Mouse (Mus musculus) liver, embryonic 16.5 days (tissue): ENCODE measurements at regions not wholly inside any gene's neighbourhood (a gene's known extent, or its start where the extent isn't known, plus 50 kb on each side); places are given as distances from the start of the nearest gene placed in this dataset.

Source experiments
- ATAC-seq: fragments of 200-750 bp; cut with Nextera tagmentation; 2 replicates; pipeline ENCODE4 v1.8.0; 2017; ENCODE audit warnings: low read depth, mild to moderate bottlenecking, moderate number of reproducible peaks, moderate library complexity
- H3K27ac ChIP-seq: fragments of 300-500 bp; sonication (generic); 2 replicates; pipeline ENCODE4 v1.5.1; 2014; ENCODE audit warnings: mild to moderate bottlenecking, low read length
- H3K27me3 ChIP-seq: fragments of 300-500 bp; sonication (generic); 2 replicates; pipeline ENCODE4 v1.6.1; 2014; ENCODE audit warnings: low read depth, low read length, mixed read lengths; ENCODE audit not compliant: control insufficient read depth, insufficient read depth
- H3K36me3 ChIP-seq: fragments of 300-500 bp; sonication (generic); 2 replicates; pipeline ENCODE4 v1.6.1; 2014; ENCODE audit warnings: mild to moderate bottlenecking; ENCODE audit not compliant: control insufficient read depth, insufficient read depth
- H3K4me1 ChIP-seq: fragments of 300-500 bp; sonication (generic); 2 replicates; pipeline ENCODE4 v1.6.1; 2014; ENCODE audit warnings: low read depth, low read length, mixed read lengths; ENCODE audit not compliant: control insufficient read depth
- H3K4me2 ChIP-seq: fragments of 300-500 bp; sonication (generic); 2 replicates; pipeline ENCODE4 v1.6.1; 2014; ENCODE audit warnings: low read depth, low read length, mixed read lengths
- H3K4me3 ChIP-seq: fragments of 300-500 bp; sonication (generic); 2 replicates; pipeline ENCODE4 v1.5.1; 2014; ENCODE audit warnings: low read depth, mild to moderate bottlenecking, low read length
- H3K9ac ChIP-seq: fragments of 300-500 bp; sonication (generic); 2 replicates; pipeline ENCODE4 v1.6.1; 2014; ENCODE audit warnings: low read depth, low read length
- H3K9me3 ChIP-seq: fragments of 300-500 bp; sonication (generic); replicated peaks from 2 replicates; pipeline ENCODE4 v1.6.1; 2016; ENCODE audit warnings: low read length; ENCODE audit not compliant: control insufficient read depth
- WGBS: fragments of 180-500 bp; shearing (Covaris S2); extraction: QIAGEN DNeasy Blood & Tissue Kit; methylation state at CpG from one replicate; pipeline ENCODE4 v1.1.7; 2014; ENCODE audit not compliant: insufficient replicate concordance; 5-methylcytosine and 5-hydroxymethylcytosine counted together

DNA sequence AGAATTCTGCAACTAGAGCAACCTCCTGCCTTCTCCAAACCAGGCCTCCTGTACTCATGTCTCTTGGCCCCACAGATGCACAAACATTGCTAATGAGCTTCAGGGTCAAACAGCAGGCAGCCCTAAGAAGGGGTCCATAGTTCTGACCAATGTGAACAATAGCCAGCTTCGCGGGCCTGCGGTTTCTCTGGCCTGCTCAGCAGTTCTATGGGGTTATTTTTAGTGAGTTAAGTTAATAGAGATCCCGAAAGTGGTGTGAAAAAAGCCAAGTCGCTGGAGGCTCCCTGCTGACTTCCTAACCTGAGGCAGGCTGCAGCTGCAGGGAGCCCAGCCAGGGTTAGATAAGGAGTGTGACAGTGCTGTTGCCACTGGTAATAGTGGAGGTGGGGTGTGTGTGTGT lies 106.6 kb downstream of the Pdcd6ip start:
- no peak for ATAC-seq
- no peaks in the 10 kb centered on the region for H3K4me1 ChIP-seq
- no peaks in the 10 kb centered on the region for H3K9me3 ChIP-seq

DNA sequence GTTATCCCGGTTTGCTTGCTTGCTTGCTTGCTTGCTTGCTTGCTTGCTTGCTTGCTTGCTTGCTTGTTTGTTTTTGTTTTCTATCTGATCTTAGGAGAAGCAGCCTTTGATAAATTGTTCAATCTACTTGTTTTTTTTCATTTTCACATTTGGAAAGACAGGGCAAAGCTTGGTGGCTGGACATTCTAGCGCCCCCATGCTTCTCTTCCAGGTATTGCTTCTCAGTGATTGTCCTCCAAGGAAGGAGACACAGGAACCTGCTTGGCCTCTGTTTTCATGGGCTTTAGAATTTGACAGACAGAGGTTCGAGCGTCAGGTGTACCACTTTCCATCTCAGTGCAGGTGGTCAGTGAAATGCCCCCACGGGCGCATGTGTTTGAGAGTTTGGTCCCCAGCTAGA lies 120.8 kb downstream of the Pdcd6ip start:
- Histone ChIP-seq H3K4me3 (no peak overlapping the region), H3K27ac (no peak overlapping the region), H3K27me3 (no peaks in the 10 kb centered on the region), H3K9ac (no peak overlapping the region), H3K36me3 (no peaks in the 10 kb centered on the region), H3K9me3 (no peaks in the 10 kb centered on the region), H3K4me1 (no peaks in the 10 kb centered on the region), H3K4me2 (no peak overlapping the region)
- no peak for ATAC-seq
- 46% methylated on average over 6 of the region's 6 CpGs for WGBS

More for the DNA sequence above, 106.6 kb downstream of the Pdcd6ip start:
- no peak overlapping the region for H3K4me2 ChIP-seq
- no peak overlapping the region for H3K4me3 ChIP-seq
- 16% methylated on average over 5 of the region's 5 CpGs for WGBS
- H3K27ac ChIP-seq = no peak overlapping the region
- no peaks in the 10 kb centered on the region for H3K36me3 ChIP-seq
- H3K9ac ChIP-seq = no peak overlapping the region
- H3K27me3 ChIP-seq = no peaks in the 10 kb centered on the region

DNA sequence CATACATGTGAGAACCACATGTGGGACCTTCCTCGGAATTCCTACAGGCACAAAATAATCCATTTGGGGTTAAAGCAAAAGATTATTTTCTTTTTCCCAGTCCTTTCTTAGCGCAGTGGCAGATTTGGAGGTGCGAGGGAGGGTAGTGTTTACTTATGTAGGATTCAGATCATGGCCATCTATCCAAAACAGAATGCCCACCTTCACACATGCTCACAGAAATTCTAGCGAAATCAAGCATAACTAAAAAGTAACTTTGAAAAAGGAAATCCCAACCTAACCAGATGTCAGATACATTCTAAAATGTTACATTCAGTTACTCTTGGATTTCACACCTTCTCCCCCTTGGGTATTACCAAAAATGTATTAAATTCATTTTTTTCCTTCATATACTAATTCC lies 121.6 kb downstream of the Pdcd6ip start:
- ATAC-seq = no peak
- Histone ChIP-seq H3K4me2 (no peak overlapping the region), H3K27me3 (no peaks in the 10 kb centered on the region), H3K9ac (no peak overlapping the region), H3K9me3 (no peaks in the 10 kb centered on the region), H3K36me3 (no peaks in the 10 kb centered on the region), H3K4me1 (no peaks in the 10 kb centered on the region), H3K4me3 (no peak overlapping the region), H3K27ac (no peak overlapping the region)
- WGBS = 68% methylated on average over 4 of the region's 4 CpGs

DNA sequence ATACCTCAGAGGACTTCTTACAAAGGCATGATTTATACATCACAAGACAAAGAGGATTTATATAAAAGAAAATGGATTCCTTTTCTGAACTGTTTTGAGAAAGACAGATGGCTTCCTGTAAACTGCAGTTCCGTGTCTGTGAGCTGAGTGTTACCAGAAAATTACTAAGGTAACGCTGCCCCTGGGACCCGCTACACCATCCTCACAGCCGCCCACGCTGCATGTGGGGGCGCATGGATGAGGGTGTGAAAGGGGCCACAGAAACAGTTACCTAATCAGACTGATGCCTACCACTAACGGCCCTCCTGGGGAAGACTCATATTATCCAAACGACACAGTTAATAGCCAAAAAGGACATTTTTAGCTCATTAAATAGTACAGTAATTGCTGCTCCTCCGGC lies 129.8 kb downstream of the Pdcd6ip start:
- Histone ChIP-seq H3K4me2 (no peak overlapping the region), H3K4me3 (no peak overlapping the region), H3K27me3 (no peaks in the 10 kb centered on the region), H3K4me1 (no peaks in the 10 kb centered on the region), H3K27ac (no peak overlapping the region), H3K36me3 (no peaks in the 10 kb centered on the region), H3K9ac (no peak overlapping the region), H3K9me3 (no peaks in the 10 kb centered on the region)
- no peak for ATAC-seq
- WGBS = 74% methylated on average over 9 of the region's 9 CpGs

DNA sequence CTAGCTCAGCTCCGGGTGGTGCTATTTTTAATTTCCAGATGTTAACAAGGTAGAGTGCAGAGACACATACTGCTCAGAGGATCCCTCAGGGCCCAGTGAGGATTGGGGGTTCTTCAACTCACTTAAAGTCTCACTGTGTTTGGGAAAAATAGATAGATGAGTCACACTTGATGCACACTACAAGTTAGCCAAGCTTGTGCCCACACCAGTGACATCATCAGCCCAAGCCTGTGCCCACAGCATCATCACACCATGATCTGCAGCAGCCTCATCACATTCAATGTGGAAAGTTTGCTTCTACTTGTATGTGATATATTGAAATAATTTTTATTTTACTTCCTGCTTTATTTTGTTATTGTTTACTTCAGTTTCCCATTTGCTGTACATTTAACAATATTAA lies 139.2 kb downstream of the Pdcd6ip start:
- H3K4me2 ChIP-seq = no peak overlapping the region
- H3K27ac ChIP-seq = no peak overlapping the region
- WGBS = 59% methylated on average over 1 of the region's 1 CpGs
- no peaks in the 10 kb centered on the region for H3K36me3 ChIP-seq
- H3K9me3 ChIP-seq = no peaks in the 10 kb centered on the region
- no peak overlapping the region for H3K9ac ChIP-seq
- H3K4me3 ChIP-seq = no peak overlapping the region
- H3K27me3 ChIP-seq = no peaks in the 10 kb centered on the region
- H3K4me1 ChIP-seq = no peaks in the 10 kb centered on the region
- ATAC-seq = no peak

DNA sequence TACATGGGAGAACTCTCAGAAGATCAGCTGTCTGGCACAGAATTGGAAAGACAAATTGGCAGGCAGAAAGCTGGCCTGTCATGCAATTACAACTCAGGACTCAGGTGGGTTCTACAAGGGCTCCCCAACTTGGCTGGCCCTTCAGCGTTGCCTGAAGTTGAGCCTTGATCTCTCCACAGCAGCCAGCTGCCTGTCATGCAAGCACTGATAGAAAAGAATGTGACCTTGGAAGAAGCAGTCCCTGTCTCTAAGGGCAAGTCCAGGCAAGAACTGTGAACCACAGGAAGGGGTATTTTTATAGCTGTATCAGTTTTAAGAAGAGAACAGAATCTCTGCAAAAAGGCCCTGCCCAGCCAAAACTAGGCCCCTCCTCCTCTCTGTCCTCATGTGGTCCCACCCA lies 140.4 kb downstream of the Pdcd6ip start:
- no peak for ATAC-seq
- Histone ChIP-seq H3K4me2 (no peak overlapping the region), H3K36me3 (no peaks in the 10 kb centered on the region), H3K27ac (no peak overlapping the region), H3K9me3 (no peaks in the 10 kb centered on the region), H3K4me3 (no peak overlapping the region), H3K27me3 (no peaks in the 10 kb centered on the region), H3K9ac (no peak overlapping the region), H3K4me1 (no peaks in the 10 kb centered on the region)
- WGBS = 50% methylated on average over 1 of the region's 1 CpGs

DNA sequence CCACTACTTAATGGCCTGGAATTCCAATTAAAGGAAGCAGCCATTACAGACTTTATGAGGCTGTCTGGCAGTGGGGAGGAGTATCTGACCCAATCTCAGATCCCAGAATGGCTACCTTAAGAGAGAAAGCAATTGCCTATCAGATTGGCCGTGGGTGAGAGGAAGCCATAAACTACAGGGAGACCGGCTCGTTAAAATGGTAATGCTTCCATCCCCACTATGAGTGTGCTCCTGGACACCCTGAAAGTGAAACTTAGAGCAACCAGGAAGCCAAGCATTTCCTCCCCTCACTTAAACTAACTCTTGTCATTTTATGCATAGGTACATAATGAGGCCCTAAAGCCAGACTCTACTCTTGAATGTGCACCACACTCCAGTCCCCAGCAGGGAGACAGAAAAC lies 141.4 kb downstream of the Pdcd6ip start:
- no peak overlapping the region for H3K9ac ChIP-seq
- H3K4me2 ChIP-seq = no peak overlapping the region
- H3K27ac ChIP-seq = no peak overlapping the region
- no peaks in the 10 kb centered on the region for H3K9me3 ChIP-seq
- H3K36me3 ChIP-seq = no peaks in the 10 kb centered on the region
- no peaks in the 10 kb centered on the region for H3K4me1 ChIP-seq
- H3K4me3 ChIP-seq = no peak overlapping the region
- no peak for ATAC-seq
- H3K27me3 ChIP-seq = no peaks in the 10 kb centered on the region
- WGBS = 24% methylated on average over 3 of the region's 3 CpGs

DNA sequence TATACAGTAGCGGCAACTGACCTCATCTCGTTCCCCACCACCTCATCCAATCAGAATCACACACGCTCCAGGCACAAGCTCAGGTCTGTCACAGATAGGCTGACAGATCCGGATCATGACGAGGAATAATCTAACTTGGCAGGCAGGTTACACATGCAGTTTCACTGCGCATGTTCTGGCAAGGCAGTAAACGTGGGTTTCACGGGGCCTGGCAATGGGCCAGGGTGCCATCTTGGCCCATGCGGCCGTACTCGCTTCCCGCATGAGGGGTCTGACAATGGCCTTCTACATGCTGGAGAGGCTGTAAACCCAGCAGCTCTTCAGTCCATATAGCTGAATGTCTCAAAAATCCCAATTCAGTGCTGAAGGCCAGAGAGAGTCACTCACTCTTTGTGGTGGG lies 154.1 kb downstream of the Pdcd6ip start:
- Histone ChIP-seq H3K27me3 (no peaks in the 10 kb centered on the region), H3K9me3 (no peaks in the 10 kb centered on the region), H3K4me2 (no peak overlapping the region), H3K27ac (no peak overlapping the region), H3K9ac (no peak overlapping the region), H3K36me3 (no peaks in the 10 kb centered on the region), H3K4me3 (no peak overlapping the region), H3K4me1 (no peaks in the 10 kb centered on the region)
- 79% methylated on average over 12 of the region's 12 CpGs for WGBS
- no peak for ATAC-seq

DNA sequence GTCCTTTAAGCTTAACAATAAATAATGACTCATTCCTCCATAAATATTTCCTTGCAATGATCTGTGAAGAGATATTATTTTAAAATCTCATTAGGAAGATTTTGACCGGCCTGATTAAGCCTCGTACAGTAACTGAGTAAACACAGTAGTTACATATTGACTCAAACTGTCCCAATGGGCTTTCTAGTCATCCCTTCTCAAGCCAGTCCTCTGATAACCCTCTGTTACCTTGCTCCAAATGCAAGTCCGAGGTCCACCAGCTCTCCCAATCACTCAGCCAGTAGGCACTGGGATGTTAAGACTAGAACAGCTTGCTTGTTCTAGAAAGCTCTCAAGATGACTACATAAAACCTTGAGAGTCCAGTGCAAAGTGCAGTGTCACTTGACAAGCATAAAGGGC lies 160.6 kb downstream of the Pdcd6ip start:
- H3K9ac ChIP-seq = no peak overlapping the region
- H3K4me2 ChIP-seq = no peak overlapping the region
- ATAC-seq = no peak
- H3K27ac ChIP-seq = no peak overlapping the region
- no peak overlapping the region for H3K4me3 ChIP-seq
- H3K9me3 ChIP-seq = no peaks in the 10 kb centered on the region
- WGBS = 52% methylated on average over 3 of the region's 3 CpGs
- no peaks in the 10 kb centered on the region for H3K27me3 ChIP-seq
- H3K4me1 ChIP-seq = no peaks in the 10 kb centered on the region
- H3K36me3 ChIP-seq = no peaks in the 10 kb centered on the region

DNA sequence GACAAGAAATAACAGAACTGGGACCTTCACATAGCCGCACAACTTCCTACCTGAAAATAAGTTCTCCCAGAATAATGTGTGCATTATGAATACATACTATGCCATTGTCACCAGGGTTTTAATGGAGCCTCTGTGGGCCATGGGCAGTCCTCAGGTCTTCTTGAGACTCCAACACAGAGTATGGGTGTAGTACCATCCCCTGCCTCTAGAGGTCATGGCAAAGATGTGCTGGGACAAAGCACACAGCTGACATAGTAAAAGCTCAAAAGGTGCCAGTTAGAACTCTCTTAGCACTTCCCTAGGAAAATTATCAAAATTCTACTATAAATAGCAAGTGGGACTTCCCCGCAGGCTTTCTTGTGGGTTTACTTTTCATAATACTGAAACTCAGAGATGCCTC lies 179.5 kb downstream of the Pdcd6ip start:
- Histone ChIP-seq H3K27me3 (no peaks in the 10 kb centered on the region), H3K27ac (no peak overlapping the region), H3K4me3 (no peak overlapping the region), H3K9ac (no peak overlapping the region), H3K4me2 (no peak overlapping the region), H3K36me3 (no peaks in the 10 kb centered on the region), H3K4me1 (no peaks in the 10 kb centered on the region), H3K9me3 (no peaks in the 10 kb centered on the region)
- 67% methylated on average over 2 of the region's 2 CpGs for WGBS
- no peak for ATAC-seq
